Mouse (Mus musculus) heart, postnatal 25 days (tissue): ENCODE data around the gene Pprc1. TPM values are rescaled to one million over a fixed set of nuclear protein-coding genes. Genes with fewer than 3 reads are reported as not detected.

ENCODE experiments used
- DNase-seq: peaks from one replicate; pipeline ENCODE4 v3.0.0; 2022; ENCODE audit warnings: low spot score
- intact Hi-C: fragments of 180-260 bp; cut with DNase I; formaldehyde crosslinking; loops from one replicate; pipeline ENCODE4 v1.15.1; 2025
- total RNA-seq, 2 experiments: library from RNA; stranded (reverse); gene quantifications; 2 replicates each; pipeline ENCODE4 v1.2.3; 2021

Pprc1 gene
- total RNA-seq, 2 experiments from 2014 or later = 14.0 to 14.9 TPM

GRCm38 (mm10) chr19:46047426-46047825 is 2.7 kb downstream of the Pprc1 start:
- intact Hi-C loops = no loop called here
- no peak for DNase-seq

GRCm38 (mm10) chr19:46049129-46049528 is 4.4 kb downstream of the Pprc1 start:
- intact Hi-C loops = no loop called here

GRCm38 (mm10) chr19:46050462-46050861 is 5.8 kb downstream of the Pprc1 start:
- intact Hi-C loops = no loop called here
- DNase-seq = no peak

More at GRCm38 (mm10) chr19:46049129-46049528, 4.4 kb downstream of the Pprc1 start:
- DNase-seq = no peak

- intact Hi-C loops = loop anchor here (1.0 kb wide), 1 partner anchor 11 kb away; the partner anchor contains the start of gene Ldb1
Observed at GRCm38 (mm10) chr19:46055752-46056387, 11.2 kb downstream of the Pprc1 start.

GRCm38 (mm10) chr19:46056388-46056946 is 11.8 kb downstream of the Pprc1 start:
- intact Hi-C loops = loop anchor here (1.0 kb wide), 1 partner anchor 11 kb away; the partner anchor contains the start of gene Ldb1
- peak; percentile 92 for DNase-seq

More at GRCm38 (mm10) chr19:46055752-46056387, 11.2 kb downstream of the Pprc1 start:
- DNase-seq = no peak

GRCm38 (mm10) chr19:46056947-46057607 is 12.4 kb downstream of the Pprc1 start:
- peak; percentile 74 for DNase-seq
- intact Hi-C loops = loop anchor here (1.0 kb wide), 2 partner anchors 12 to 18 kb away; partner anchors contain the start of genes Ldb1 and Nolc1

GRCm38 (mm10) chr19:46058466-46058865 is 13.8 kb downstream of the Pprc1 start:
- intact Hi-C loops = no loop called here
- no peak for DNase-seq

GRCm38 (mm10) chr19:46060845-46061244 is 16.2 kb downstream of the Pprc1 start:
- no peak for DNase-seq
- intact Hi-C loops = no loop called here

GRCm38 (mm10) chr19:46068054-46068453 is 23.4 kb downstream of the Pprc1 start:
- DNase-seq = no peak

GRCm38 (mm10) chr19:46073285-46073684 is 28.6 kb downstream of the Pprc1 start:
- intact Hi-C loops = no loop called here
- DNase-seq = no peak

More at GRCm38 (mm10) chr19:46068054-46068453, 23.4 kb downstream of the Pprc1 start:
- intact Hi-C loops = no loop called here

GRCm38 (mm10) chr19:46074266-46074665 is 29.6 kb downstream of the Pprc1 start:
- intact Hi-C loops = no loop called here
- no peak for DNase-seq

- DNase-seq = peak; percentile 99
- intact Hi-C loops = loop anchor here (1.0 kb wide), 1 partner anchor 19 kb away; no protein-coding TSS in a partner anchor
Observed at GRCm38 (mm10) chr19:46075616-46076607, 31.2 kb downstream of the Pprc1 start, which contains the start of gene Nolc1. TSS of gene Nolc1 (plus strand) at chr19:46075863.

- DNase-seq = no peak
- intact Hi-C loops = no loop called here
Observed at GRCm38 (mm10) chr19:46078535-46078934, 33.8 kb downstream of the Pprc1 start.

- DNase-seq = no peak
- intact Hi-C loops = loop anchor here (5.0 kb wide), 1 partner anchor 167 kb away; no protein-coding TSS in a partner anchor
Observed at GRCm38 (mm10) chr19:46085185-46085584, 40.5 kb downstream of the Pprc1 start.

- intact Hi-C loops = loop anchor here (5.0 kb wide), 1 partner anchor 166 kb away; no protein-coding TSS in a partner anchor
Observed at GRCm38 (mm10) chr19:46086337-46086736, 41.7 kb downstream of the Pprc1 start.

GRCm38 (mm10) chr19:46087871-46088270 is 43.2 kb downstream of the Pprc1 start:
- DNase-seq = peak; percentile 32
- intact Hi-C loops = loop anchor here (5.0 kb wide), 1 partner anchor 164 kb away; no protein-coding TSS in a partner anchor

More at GRCm38 (mm10) chr19:46086337-46086736, 41.7 kb downstream of the Pprc1 start:
- DNase-seq = no peak

GRCm38 (mm10) chr19:46091641-46092040 is 47.0 kb downstream of the Pprc1 start:
- intact Hi-C loops = no loop called here
- no peak for DNase-seq

GRCm38 (mm10) chr19:46094144-46094543 is 49.5 kb downstream of the Pprc1 start:
- intact Hi-C loops = no loop called here
- DNase-seq = no peak

- intact Hi-C loops = no loop called here
- DNase-seq = no peak
Observed at GRCm38 (mm10) chr19:46095291-46095690, 50.6 kb downstream of the Pprc1 start.
